ENCODE assay signal across 8 mouse cellular contexts in the genomic region with DNA sequence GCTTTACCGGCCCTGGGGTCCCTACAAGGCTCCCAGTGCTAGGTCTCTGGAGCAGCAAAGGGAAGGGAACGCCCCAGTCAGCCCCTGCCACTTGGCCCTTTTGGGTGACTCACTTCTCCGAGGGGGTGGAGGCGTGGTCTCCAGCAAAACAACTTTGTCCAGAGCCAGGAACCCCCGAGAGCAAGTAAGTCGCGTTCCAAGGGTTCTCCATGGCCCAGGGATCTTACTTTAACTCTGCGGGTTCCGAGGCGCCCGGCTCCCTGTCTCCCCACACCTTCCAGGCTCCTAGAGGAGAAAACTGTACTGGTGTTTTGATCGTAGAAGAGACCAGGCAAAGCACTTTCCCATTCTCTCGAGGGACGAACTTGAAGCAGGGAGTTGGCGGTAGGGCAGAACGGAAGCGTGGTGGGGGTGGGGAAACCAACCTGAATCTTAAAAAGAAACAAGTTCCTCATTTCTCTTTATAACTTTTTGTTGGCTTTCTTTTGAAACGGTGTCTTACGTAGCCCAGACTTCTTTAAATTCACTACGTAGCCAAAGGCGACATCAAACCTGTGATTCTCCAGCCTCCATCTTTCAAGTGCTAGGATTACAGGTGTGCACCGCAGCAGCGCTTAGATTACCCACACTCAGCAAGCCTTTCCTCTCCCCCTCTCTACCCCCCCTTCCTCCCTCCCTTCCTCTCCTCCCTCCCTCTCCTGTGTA. TPM values are rescaled to one million over a fixed set of nuclear protein-coding genes. Genes with fewer than 3 reads are reported as not detected.
DNase-seq lines count a peak whose midpoint lies in the region; ATAC-seq lines count a peak whose summit lies in the region.

A gene (plus strand): TSS at position 109 of the 705 bp plus-strand sequence.

- H3K4me3 ChIP-seq in midbrain, embryonic 10.5 days, result peak within 1 kb of the TSS; percentile 34
- no peak within 1 kb of the TSS for H3K4me3 ChIP-seq in midbrain, embryonic 16.5 days (ENCODE audit: low read depth, low read length)
- peak within 1 kb of the TSS; percentile 48 for H3K4me3 ChIP-seq in erythroblast, embryonic 14.5 days (replicated peaks)
- H3K4me3 ChIP-seq in midbrain, embryonic 12.5 days, result no peak within 1 kb of the TSS

- intact Hi-C loops in heart, postnatal 14 days (cut with DNase I), result no loop called here

- H3K27ac ChIP-seq in midbrain, embryonic 10.5 days (replicated peaks), result peak within 1 kb of the TSS; percentile 46; the same call in 1 of the 2 replicates
- H3K27ac ChIP-seq in midbrain, embryonic 16.5 days (ENCODE audit: low read length), result no peak within 1 kb of the TSS
- H3K27ac ChIP-seq in midbrain, embryonic 12.5 days (replicated peaks), result no peak within 1 kb of the TSS; the same call in 1 of the 2 replicates

- DNase-seq in midbrain, embryonic 10.5 days (ENCODE audit: low spot score), result no peak
- peak; percentile 51 to 58 for DNase-seq in heart, postnatal 14 days
- no peak for DNase-seq in large intestine, adult 2 months (ENCODE audit: low read depth, low spot score)
- DNase-seq in testis, postnatal 10 days (ENCODE audit: low spot score), result peak; percentile 64
- DNase-seq in left cerebral cortex, adult 8-10 months (ENCODE audit: low spot score in 2 of 2), result no peak

- H3K36me3 ChIP-seq in midbrain, embryonic 10.5 days, result no peaks in the 10 kb centered on the region
- no peaks in the 10 kb centered on the region for H3K36me3 ChIP-seq in midbrain, embryonic 16.5 days (ENCODE audit: control insufficient read depth, insufficient read depth, low read length)
- H3K36me3 ChIP-seq in erythroblast, embryonic 14.5 days (ENCODE audit: control insufficient read depth), result no peaks in the 10 kb centered on the region
- no peaks in the 10 kb centered on the region for H3K36me3 ChIP-seq in midbrain, embryonic 12.5 days

- H3K4me1 ChIP-seq in midbrain, embryonic 10.5 days, result peaks cover 16% of the 10 kb centered on the region
- H3K4me1 ChIP-seq in midbrain, embryonic 16.5 days (ENCODE audit: control insufficient read depth, insufficient read depth, low read length), result 0 out of 2 replicates have a peak, but pooled peaks cover 2% of the 10 kb centered on the region
- peaks cover 23% of the 10 kb centered on the region for H3K4me1 ChIP-seq in erythroblast, embryonic 14.5 days (ENCODE audit: control insufficient read depth)
- 0 out of 2 replicates have a peak, but pooled peaks cover 4% of the 10 kb centered on the region for H3K4me1 ChIP-seq in midbrain, embryonic 12.5 days

- no peak within 1 kb of the TSS for H3K4me2 ChIP-seq in midbrain, embryonic 16.5 days (ENCODE audit: low read length)
- H3K4me2 ChIP-seq in midbrain, embryonic 12.5 days (replicated peaks), result peak within 1 kb of the TSS; percentile 22

- ATAC-seq in midbrain, embryonic 16.5 days, result no peak
- ATAC-seq in midbrain, embryonic 12.5 days (ENCODE audit: low FRiP score, low read depth), result no peak

- 17% methylated on average over 23 of the region's 23 CpGs for WGBS in midbrain, embryonic 10.5 days
- WGBS in midbrain, embryonic 16.5 days, result 16% methylated on average over 23 of the region's 23 CpGs
- WGBS in large intestine, adult 2 months, result 11% methylated on average over 23 of the region's 23 CpGs
- 15% methylated on average over 23 of the region's 23 CpGs for WGBS in midbrain, embryonic 12.5 days

- H3K9me3 ChIP-seq in midbrain, embryonic 10.5 days (replicated peaks), result no peaks in the 10 kb centered on the region
- H3K9me3 ChIP-seq in midbrain, embryonic 16.5 days (replicated peaks; ENCODE audit: control insufficient read depth, low read length, poor library complexity, severe bottlenecking), result no peaks in the 10 kb centered on the region
- H3K9me3 ChIP-seq in erythroblast, embryonic 14.5 days (ENCODE audit: control insufficient read depth, low read length), result peaks cover 8% of the 10 kb centered on the region
- 0 out of 2 replicates have a peak, but pooled peaks cover 2% of the 10 kb centered on the region for H3K9me3 ChIP-seq in midbrain, embryonic 12.5 days

- H3K27me3 ChIP-seq in midbrain, embryonic 10.5 days (ENCODE audit: low read depth, poor library complexity, severe bottlenecking), result peaks cover 4% of the 10 kb centered on the region; the same call in 1 of the 2 replicates
- H3K27me3 ChIP-seq in midbrain, embryonic 16.5 days (ENCODE audit: control insufficient read depth, insufficient read depth, low read depth, low read length), result no peaks in the 10 kb centered on the region
- H3K27me3 ChIP-seq in erythroblast, embryonic 14.5 days (ENCODE audit: control insufficient read depth), result no peaks in the 10 kb centered on the region
- H3K27me3 ChIP-seq in midbrain, embryonic 12.5 days, result peaks cover 13% of the 10 kb centered on the region

- no peak within 1 kb of the TSS for H3K9ac ChIP-seq in midbrain, embryonic 16.5 days (ENCODE audit: low read depth, low read length)
- no peak within 1 kb of the TSS for H3K9ac ChIP-seq in midbrain, embryonic 12.5 days (replicated peaks)

RNA-seq across cellular contexts. Expression of the gene that starts here (rescaled TPM):
- 9.7 and 11.1 TPM in 2 replicates for polyA plus RNA-seq in midbrain, embryonic 10.5 days (2016; fragmentation: Nextera tagmentation; extraction: Ambion mirVana)
- polyA plus RNA-seq in midbrain, embryonic 16.5 days (2015; fragmentation: Nextera tagmentation; extraction: Ambion mirVana), result 5.9 and 6.8 TPM in 2 replicates
- polyA plus RNA-seq in erythroblast, embryonic 14.5 days (2012), result 0.48 and 0.77 TPM in 2 replicates
- 10 to 100 TPM in 1 of 2 experiments, 1 to 10 TPM in 1; 9.9 to 10.0 TPM for total RNA-seq in heart, postnatal 14 days (2021)
- polyA plus RNA-seq in large intestine, adult 2 months (2012; rRNA removed), result 27.2 and 38.0 TPM in 2 replicates
- 5.8 and 6.1 TPM in 2 replicates for polyA plus RNA-seq in midbrain, embryonic 12.5 days (2016; fragmentation: Nextera tagmentation; extraction: Ambion mirVana)
- 10 to 100 TPM in 2 of 4 experiments, 1 to 10 TPM in 2; 2.9 to 16.9 (median 10.0) TPM for total RNA-seq in left cerebral cortex, adult 8-10 months (2022)

Comparison
In these comparisons a context has a peak if more than half of its experiments do, and no peak if none do; other contexts are left out.
1. H3K4me3 ChIP-seq: peak in midbrain, embryonic 10.5 days (single experiment) and erythroblast, embryonic 14.5 days (single experiment); none in midbrain, embryonic 16.5 days (single experiment) and midbrain, embryonic 12.5 days (single experiment).
2. DNase-seq: peak in heart, postnatal 14 days (2 of 2) and testis, postnatal 10 days (single experiment); none in midbrain, embryonic 10.5 days (single experiment), large intestine, adult 2 months (single experiment) and left cerebral cortex, adult 8-10 months (0 of 2).